Mouse (Mus musculus): ENCODE data around the gene Tgfb3. TPM values are rescaled to one million over a fixed set of nuclear protein-coding genes. Genes with fewer than 3 reads are reported as not detected.

Gene Tgfb3
- total and polyA plus RNA-seq, 3 experiments: 0.34 TPM; not detected in 2

DNA sequence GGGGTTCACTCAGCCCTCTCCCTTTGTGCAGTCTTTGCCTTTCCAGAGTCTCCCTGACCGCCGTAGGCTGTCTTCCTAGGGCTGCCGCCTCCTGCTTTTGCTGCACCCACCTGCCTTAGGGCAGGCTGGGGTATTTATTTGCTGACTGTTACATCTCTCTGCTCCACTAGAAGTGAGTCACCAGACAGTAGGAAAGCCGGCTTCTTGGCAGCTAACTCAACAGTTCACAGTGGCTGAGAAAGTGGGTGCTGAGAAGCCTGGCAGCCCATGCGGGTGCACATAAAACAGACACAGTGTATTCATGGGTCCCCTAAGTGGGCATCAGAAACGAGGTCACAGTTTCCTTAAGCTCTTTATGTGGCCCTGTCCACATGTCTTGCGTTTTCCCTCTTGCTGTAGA is 7.0 kb upstream of the Tgfb3 start:
- no peak overlapping the region for H3K4me3 ChIP-seq (replicated peaks in 1 of 3; ENCODE audit: low read depth in 2 of 3, low read length in 2 of 3, poor library complexity in 1 of 3)
- dilution Hi-C loops (cut with MboI; ENCODE audit: extremely low pct_ligation_motif_present, extremely low pct_unique_long_range_greater_than_20kb, low sequenced_read_pairs) (no loop called here), in situ Hi-C loops (cut with MboI; ENCODE audit: low pct_ligation_motif_present, low pct_unique_long_range_greater_than_20kb, low sequenced_read_pairs) (no loop called here)
- peaks cover 0 to 3% of the 10 kb centered on the region in 2 experiments; a peak in 1 of 4 replicates for H3K4me1 ChIP-seq (ENCODE audit: control insufficient read depth in 1 of 2, insufficient read depth in 2 of 2)
- H3K9me3 ChIP-seq (replicated peaks; ENCODE audit: low read length): no peaks in the 10 kb centered on the region
- H3K27me3 ChIP-seq (replicated peaks): peaks cover 20% of the 10 kb centered on the region
- no peaks in the 10 kb centered on the region for H3K36me3 ChIP-seq (replicated peaks in 1 of 2; ENCODE audit: control insufficient read depth in 1 of 2, insufficient read depth in 1 of 2, low read length in 1 of 2)
- DNase-seq (ENCODE audit: extremely low read depth): no peak
- no peaks in the 10 kb centered on the region for H3K79me2 ChIP-seq (replicated peaks; ENCODE audit: control insufficient read depth, extremely low read depth, insufficient read depth, poor library complexity, severe bottlenecking)
- no peak for TF ChIP-seq UBTF (IDR thresholded peaks at IDR 0.05; ENCODE audit: low read depth, low read length)
- no peak for TF ChIP-seq E2F4 (IDR thresholded peaks at IDR 0.05; ENCODE audit: insufficient replicate concordance, low read depth, low read length)
- no peak for TF ChIP-seq HCFC1 (IDR thresholded peaks at IDR 0.05; ENCODE audit: low read depth, low read length)
- TF ChIP-seq GABPA (IDR thresholded peaks at IDR 0.05; ENCODE audit: insufficient replicate concordance, low read depth, low read length): no peak
- no peak for TF ChIP-seq ZC3H11A (IDR thresholded peaks at IDR 0.05; ENCODE audit: low read depth, low read length)
- no peak for TF ChIP-seq NELFE (IDR thresholded peaks at IDR 0.05; ENCODE audit: low read depth, low read length)
- H3K4me2 ChIP-seq (ENCODE audit: insufficient read depth, low read depth, poor library complexity, severe bottlenecking): no peak overlapping the region
- H3K27ac ChIP-seq (ENCODE audit: insufficient read depth, low read depth): no peak overlapping the region
- H3K9ac ChIP-seq (ENCODE audit: insufficient read depth, low read depth): no peak overlapping the region

DNA sequence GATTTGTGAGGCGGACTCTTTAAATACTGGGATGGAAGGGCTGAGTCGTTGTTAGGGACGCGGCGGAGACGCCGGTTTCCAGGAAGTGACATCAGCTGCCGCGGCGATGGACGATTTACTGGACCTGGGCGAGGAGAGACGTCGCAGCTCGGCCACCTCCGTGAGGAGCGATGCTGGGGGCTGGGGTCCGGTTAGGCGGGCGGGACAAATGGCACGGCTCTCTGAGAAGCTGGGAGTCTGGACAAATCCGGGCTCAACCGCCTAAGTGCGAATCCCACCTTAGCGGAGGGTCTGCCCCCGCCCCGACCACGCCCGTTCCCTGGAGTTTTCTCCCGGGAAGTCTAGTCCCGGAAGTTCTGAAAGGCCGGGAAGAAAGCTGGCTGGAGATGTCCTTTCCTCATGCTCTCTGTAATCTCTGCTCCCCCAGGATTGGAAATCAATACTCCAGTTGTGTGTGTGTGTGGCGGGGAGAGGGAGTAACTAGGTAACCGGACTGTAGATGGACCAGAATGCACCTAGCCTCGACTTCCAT is 3.7 kb upstream of the Tgfb3 start, which contains the start of gene Ift43:
Gene Ift43 (plus strand): TSS at position 61 of the 532 bp plus-strand sequence.
- Histone ChIP-seq H3K4me3 (replicated peaks in 1 of 3; ENCODE audit: low read depth in 2 of 3, low read length in 2 of 3, poor library complexity in 1 of 3) (peak within 1 kb of the TSS; percentile 53 to 71 (median 68)), H3K36me3 (replicated peaks in 1 of 2; ENCODE audit: control insufficient read depth in 1 of 2, insufficient read depth in 1 of 2, low read length in 1 of 2) (no peaks in the 10 kb centered on the region), H3K9me3 (replicated peaks; ENCODE audit: low read length) (no peaks in the 10 kb centered on the region), H3K9ac (ENCODE audit: insufficient read depth, low read depth) (peak within 1 kb of the TSS; percentile 37), H3K27ac (ENCODE audit: insufficient read depth, low read depth) (no peak within 1 kb of the TSS), H3K27me3 (replicated peaks) (peaks cover 27% of the 10 kb centered on the region), H3K4me2 (ENCODE audit: insufficient read depth, low read depth, poor library complexity, severe bottlenecking) (peak within 1 kb of the TSS; percentile 81), H3K4me1 (ENCODE audit: control insufficient read depth in 1 of 2, insufficient read depth in 2 of 2) (peaks cover 0 to 3% of the 10 kb centered on the region in 2 experiments; a peak in 1 of 4 replicates), H3K79me2 (replicated peaks; ENCODE audit: control insufficient read depth, extremely low read depth, insufficient read depth, poor library complexity, severe bottlenecking) (no peaks in the 10 kb centered on the region)
- TF ChIP-seq NELFE (IDR thresholded peaks at IDR 0.05; ENCODE audit: low read depth, low read length): 0 out of 2 replicates have a peak, but pooled peaks have one; percentile 34
- TF ChIP-seq ELF1 (IDR thresholded peaks at IDR 0.05; ENCODE audit: low read depth, low read length): peak; percentile 78
- TF ChIP-seq HCFC1 (IDR thresholded peaks at IDR 0.05; ENCODE audit: low read depth, low read length): peak; percentile 49; the same call in 1 of the 2 replicates
- no peak for TF ChIP-seq IRF4 (IDR thresholded peaks at IDR 0.05; ENCODE audit: low read depth, low read length)
- no peak for TF ChIP-seq MAZ (IDR thresholded peaks at IDR 0.05; ENCODE audit: low read depth, low read length)
- TF ChIP-seq MXI1 (IDR thresholded peaks at IDR 0.05; ENCODE audit: low read depth, low read length): peak; percentile 80
- peak; percentile 93 for TF ChIP-seq SIN3A (IDR thresholded peaks at IDR 0.05; ENCODE audit: low read length)
- peak; percentile 51; the same call in 1 of the 2 replicates for TF ChIP-seq POLR2A (IDR thresholded peaks at IDR 0.05; ENCODE audit: low read depth, low read length)
- TF ChIP-seq MYC (IDR thresholded peaks at IDR 0.05; ENCODE audit: low read depth, low read length): no peak
- 0 out of 2 replicates have a peak, but pooled peaks have one; percentile 26 for TF ChIP-seq MAX (IDR thresholded peaks at IDR 0.05; ENCODE audit: low read length)
- 0 out of 2 replicates have a peak, but pooled peaks have one; percentile 11 for TF ChIP-seq NRF1 (IDR thresholded peaks at IDR 0.05; ENCODE audit: low read depth, low read length)
- in situ Hi-C loops (cut with MboI; ENCODE audit: low pct_ligation_motif_present, low pct_unique_long_range_greater_than_20kb, low sequenced_read_pairs): no loop called here
- DNase-seq (ENCODE audit: extremely low read depth): peak; percentile 35
- dilution Hi-C loops (cut with MboI; ENCODE audit: extremely low pct_ligation_motif_present, extremely low pct_unique_long_range_greater_than_20kb, low sequenced_read_pairs): no loop called here

Data from CH12.LX (cell line).